Mouse (Mus musculus): ENCODE data around the gene Hoxd4.

Gene Hoxd4

GRCm38 (mm10) chr2:74678891-74679595 is 32.7 kb upstream of the Hoxd4 start, which contains the start of gene Hoxd11:
Hoxd11 (plus strand) TSS chr2:74679557.
- peak in 1 of 2 experiments; percentile 61 for DNase-seq (ENCODE audit: low spot score in 2 of 2)

DNA sequence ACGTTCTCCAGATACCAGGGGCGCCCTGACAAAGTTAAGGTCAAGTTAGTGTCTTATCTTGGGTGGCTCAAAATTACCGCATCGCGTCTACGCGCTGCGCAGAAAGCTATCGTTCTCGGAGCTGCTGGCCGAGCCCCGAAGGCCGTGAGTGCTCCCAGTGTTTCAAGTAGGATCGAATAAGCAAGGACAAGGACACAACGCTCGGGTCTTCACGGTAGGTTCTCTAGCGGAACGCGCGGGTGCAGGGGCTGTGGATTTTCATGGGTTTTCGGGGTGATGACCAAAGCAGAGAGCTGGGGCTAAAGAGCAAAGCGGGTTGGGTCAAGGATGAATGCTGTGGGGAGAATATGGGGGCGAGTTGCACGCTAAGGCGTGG is 32.1 kb upstream of the Hoxd4 start:
- peak in 1 of 2 experiments; percentile 60 for DNase-seq (ENCODE audit: low spot score in 2 of 2)

GRCm38 (mm10) chr2:74679980-74680379 is 31.7 kb upstream of the Hoxd4 start:
- DNase-seq (ENCODE audit: low spot score in 2 of 2), result no peak

DNA sequence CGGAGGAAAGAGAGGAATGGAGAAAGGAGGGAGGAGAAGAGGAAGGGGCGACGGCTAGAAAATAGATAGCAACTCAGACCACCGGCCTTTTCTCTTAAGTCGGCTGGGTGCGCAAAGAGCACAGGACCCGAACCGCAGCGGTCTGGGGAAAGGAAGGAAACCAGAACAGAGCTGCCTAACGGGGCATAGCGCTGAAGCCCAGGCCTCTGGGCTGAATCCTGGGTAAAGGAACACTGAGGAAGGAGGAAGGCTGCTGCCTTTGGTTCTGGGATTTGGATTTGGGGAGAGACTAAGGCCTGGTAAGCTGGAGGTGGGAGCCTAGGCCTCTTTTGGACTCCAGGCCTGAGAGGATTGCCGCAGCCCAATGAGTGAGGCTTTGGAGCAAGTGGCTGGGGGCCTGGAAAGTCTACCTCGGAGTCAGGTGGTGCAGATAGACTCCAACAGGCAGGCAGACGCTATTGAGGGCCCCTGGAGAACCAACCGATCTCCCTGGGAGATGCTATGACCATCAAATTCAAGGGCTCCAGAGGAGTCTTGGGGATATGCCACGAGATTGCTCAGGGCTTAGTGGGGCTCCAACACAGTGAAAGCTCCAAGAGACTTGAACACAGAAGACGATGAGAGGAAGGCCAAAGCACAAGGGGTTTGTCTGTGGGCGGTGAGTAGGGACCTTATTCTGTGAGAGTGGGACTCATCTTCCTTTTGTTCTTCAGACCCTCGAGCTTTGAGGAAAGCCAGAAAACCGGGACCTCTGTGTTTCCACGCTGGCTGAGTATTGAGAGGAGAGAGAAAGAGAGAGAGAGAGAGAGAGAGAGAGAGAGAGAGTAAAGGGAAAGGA is 30.9 kb upstream of the Hoxd4 start:
- peak in 1 of 2 experiments; percentile 56 for DNase-seq (ENCODE audit: low spot score in 2 of 2)

DNA sequence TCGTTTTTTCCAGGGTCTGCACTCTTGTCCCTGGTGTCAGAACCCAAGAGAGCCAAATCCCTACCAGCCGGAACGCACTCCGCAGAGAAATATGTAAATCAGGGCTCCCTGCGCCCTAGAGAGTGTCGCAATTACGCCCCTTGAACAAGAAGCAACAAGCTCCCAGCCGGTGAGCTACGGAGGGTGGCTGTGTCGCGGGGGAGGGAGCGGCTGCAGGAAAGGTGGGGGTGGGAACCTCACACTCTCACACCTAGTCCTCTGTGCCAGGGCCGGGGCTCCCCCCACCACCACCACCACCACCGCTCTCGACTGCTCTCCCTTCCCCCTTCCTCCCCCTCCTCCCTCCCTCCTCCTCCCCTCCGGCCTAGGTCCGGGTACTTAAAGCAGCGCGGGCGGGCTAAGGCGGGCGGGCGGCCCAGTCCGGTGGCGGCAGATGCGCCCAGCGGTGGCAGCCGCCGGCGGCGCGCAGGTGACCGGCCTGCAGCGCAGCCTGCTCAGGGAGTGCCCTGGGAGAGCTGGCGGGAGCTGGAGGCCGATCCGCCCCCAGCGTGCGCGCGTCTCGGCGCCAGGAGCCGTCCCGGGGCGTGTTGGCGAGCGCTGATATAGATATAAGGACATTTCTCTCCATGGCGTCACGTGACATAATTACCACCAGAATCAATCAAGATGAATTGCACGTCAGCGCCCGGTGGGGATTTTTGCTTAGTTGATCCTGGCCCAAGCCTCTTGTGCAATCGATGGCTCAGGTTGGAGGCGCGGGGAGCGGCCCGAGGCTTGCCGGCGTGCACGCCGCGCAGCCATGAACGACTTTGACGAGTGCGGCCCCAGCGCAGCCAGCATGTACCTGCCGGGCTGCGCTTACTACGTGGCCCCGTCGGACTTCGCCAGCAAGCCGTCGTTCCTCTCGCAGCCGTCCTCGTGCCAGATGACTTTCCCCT is 29.9 kb upstream of the Hoxd4 start:
- peak; percentile 31 to 62 for DNase-seq (ENCODE audit: low spot score in 2 of 2)

- DNase-seq (ENCODE audit: low spot score in 2 of 2), result peak in 1 of 2 experiments; percentile 57
These were observed 28.9 kb upstream of the Hoxd4 start for GRCm38 (mm10) chr2:74682796-74683195.

GRCm38 (mm10) chr2:74683471-74683951 is 28.2 kb upstream of the Hoxd4 start:
- DNase-seq (ENCODE audit: low spot score in 2 of 2), result peak in 1 of 2 experiments; percentile 58

- no peak for DNase-seq (ENCODE audit: low spot score in 2 of 2)
These were observed 27.6 kb upstream of the Hoxd4 start for GRCm38 (mm10) chr2:74684106-74684505.

- DNase-seq (ENCODE audit: low spot score in 2 of 2), result no peak
These were observed 26.6 kb upstream of the Hoxd4 start for GRCm38 (mm10) chr2:74685059-74685603.

DNA sequence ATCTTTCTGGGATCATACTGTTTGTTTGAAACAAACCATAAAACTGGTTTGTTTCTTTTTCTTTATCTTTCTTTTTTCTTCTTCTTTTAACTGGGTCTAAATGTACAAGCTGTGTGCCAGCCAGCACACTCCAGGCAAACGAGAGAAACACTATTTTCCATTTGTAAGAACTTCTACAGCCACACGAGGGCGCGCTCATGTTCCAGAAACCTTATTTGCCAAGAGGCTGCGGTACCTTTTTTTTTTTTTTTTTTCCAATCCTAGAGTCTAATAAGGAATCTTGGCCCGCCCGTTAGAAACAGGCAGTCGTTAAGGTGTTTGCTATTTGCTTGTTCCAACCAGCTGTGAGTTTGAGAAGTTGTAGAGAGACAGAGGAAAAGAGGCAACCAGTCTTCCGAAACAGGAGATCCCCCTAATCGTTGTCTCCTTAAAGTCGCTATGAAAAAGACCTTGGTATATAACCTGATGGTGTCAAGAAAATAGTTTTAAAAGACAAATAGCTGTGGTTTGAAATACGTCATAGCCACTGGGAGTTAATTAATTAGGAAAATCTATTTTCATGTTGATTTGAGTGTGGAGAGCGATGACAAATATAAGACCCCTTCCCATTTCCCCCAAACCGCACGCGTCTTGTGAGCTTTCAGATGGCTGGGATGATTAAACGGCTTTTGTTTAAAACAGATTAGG is 25.3 kb upstream of the Hoxd4 start:
- DNase-seq (ENCODE audit: low spot score in 2 of 2), result peak in 1 of 2 experiments; percentile 46

GRCm38 (mm10) chr2:74686988-74687697 is 24.6 kb upstream of the Hoxd4 start:
- DNase-seq (ENCODE audit: low spot score in 2 of 2), result no peak

DNA sequence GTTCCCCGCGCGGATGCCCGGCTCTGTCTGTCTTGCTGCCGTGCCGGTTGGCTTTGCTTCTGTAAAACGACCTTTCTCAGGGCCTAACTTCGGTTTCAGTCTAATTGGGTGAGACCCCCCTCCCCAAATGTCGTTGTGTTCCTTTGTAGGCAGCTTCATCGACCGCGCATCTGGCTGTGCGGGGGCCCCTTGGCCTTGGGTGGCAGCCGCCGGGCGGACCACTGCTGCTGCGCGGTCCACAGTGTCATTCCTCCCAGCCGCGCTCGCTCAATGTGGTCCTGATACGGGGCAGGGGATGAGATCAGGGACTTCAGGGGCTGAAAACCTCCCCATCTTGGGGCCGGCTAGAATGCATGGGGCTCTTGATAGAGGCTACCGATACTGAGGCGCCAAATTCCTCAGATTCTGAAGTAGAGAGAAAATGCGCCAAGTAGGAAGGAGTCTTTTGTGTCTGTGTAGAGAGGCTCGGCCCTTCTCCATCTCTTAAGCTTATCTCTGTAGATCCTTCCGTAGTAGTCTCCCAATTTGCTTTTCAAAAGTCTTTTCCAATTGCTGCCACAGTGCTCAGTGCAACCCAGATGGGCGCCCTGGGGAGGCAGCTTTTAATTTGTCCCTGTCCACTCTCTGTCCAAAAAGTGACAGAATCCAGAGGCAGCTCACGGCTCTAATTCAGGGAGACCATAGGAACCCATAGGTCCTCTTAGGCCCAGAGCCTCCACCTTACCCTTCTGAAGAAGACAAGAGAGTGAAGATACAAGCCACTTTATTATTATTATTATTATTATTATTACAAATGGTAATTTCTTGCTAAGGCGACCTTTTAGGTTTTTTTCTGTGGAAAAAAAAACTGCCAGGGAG is 23.8 kb upstream of the Hoxd4 start:
- peak in 1 of 2 experiments; percentile 24 for DNase-seq (ENCODE audit: low spot score in 2 of 2)

DNA sequence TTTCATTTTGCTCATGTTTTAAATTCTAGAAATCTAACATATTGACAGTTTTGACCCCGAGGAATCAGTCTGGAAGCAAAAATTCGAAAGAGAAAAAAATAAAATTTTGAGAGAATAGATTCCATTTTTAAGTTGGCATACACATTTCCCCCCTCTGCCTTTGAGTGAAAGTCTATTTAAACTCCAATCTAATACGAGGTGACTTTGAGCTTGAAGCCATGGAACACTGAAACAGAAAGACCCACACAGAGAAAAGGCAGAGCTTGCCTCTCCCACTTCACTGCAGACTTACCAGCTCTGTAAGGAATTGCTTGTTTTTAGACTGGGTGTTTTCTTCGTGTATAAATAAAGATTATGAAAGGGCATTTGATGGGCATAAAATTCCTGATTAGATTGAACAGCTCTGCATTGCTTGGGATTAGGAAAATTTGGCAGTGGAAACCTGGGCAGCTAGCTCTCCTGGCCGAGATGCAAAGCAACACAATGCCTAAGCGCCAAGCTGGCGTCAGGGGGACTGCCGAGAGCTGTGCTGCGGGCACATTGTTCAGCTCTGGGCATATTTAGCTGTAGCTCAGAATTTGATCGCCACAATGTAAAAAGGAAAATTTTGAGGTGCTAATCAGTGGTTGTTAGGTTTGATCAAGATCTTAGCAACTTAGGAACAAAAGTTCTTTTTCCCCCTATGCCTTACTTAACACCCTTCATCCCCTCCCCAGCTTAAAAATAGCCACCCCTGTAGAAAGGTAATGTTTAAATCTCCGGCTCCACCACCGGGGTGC is 22.7 kb upstream of the Hoxd4 start:
- DNase-seq (ENCODE audit: low spot score in 2 of 2), result no peak

- DNase-seq (ENCODE audit: low spot score in 2 of 2), result peak in 1 of 2 experiments; percentile 25
These were observed 22.0 kb upstream of the Hoxd4 start for GRCm38 (mm10) chr2:74689574-74690337.

- DNase-seq (ENCODE audit: low spot score in 2 of 2), result no peak
These were observed 21.4 kb upstream of the Hoxd4 start for GRCm38 (mm10) chr2:74690338-74690716.

GRCm38 (mm10) chr2:74691022-74691951 is 20.4 kb upstream of the Hoxd4 start, which contains the start of gene Hoxd10:
Hoxd10 (plus strand) TSS chr2:74691924.
- peak in 1 of 2 experiments; percentile 82 for DNase-seq (ENCODE audit: low spot score in 2 of 2)
